Mouse (Mus musculus) bone marrow, adult 2 months (tissue): Measurements from ENCODE around the gene Elmo1.

Experiments used
- CTCF ChIP-seq: fragments of 200-500 bp; IDR thresholded peaks from 2 replicates; pipeline ENCODE4 v1.5.1; 2011; ENCODE audit warnings: low read length, control low read depth; ENCODE audit not compliant: control insufficient read depth, insufficient read depth
- POLR2A ChIP-seq: fragments of 200-500 bp; IDR thresholded peaks from 2 replicates; pipeline ENCODE4 v1.6.1; 2011; ENCODE audit warnings: low read depth, mild to moderate bottlenecking, control low read depth, low read length, borderline replicate concordance; ENCODE audit not compliant: control insufficient read depth

- TF ChIP-seq CTCF (no peak), POLR2A (no peak)
Measured at GRCm38 (mm10) chr13:20434071-20434470, 343.7 kb downstream of the Elmo1 start.
